Mouse (Mus musculus) olfactory bulb, adult 2 months (tissue): ENCODE results near the gene Banf2.

Source experiments
- CTCF ChIP-seq: fragments of 200-500 bp; IDR thresholded peaks from 2 replicates; pipeline ENCODE4 v1.5.1; 2012; ENCODE audit warnings: low read depth, mild to moderate bottlenecking, low read length, moderate library complexity; ENCODE audit not compliant: insufficient read depth
- POLR2A ChIP-seq: fragments of 200-500 bp; IDR thresholded peaks from 2 replicates; pipeline ENCODE4 v1.6.1; 2012; ENCODE audit warnings: mild to moderate bottlenecking, low read depth, low read length, moderate library complexity; ENCODE audit not compliant: insufficient read depth

- TF ChIP-seq CTCF (no peak), POLR2A (no peak)
These were observed 39.8 kb downstream of the Banf2 start for GRCm38 (mm10) chr2:144072642-144073041.
